Mouse (Mus musculus): ENCODE results near the gene Nectin4.
A peak's percentile ranks its signal among the peaks of the same experiment; 100 is the strongest.
"Not testable (repeated sequence)": the region's sequence is repeated elsewhere in the genome, so short reads cannot be mapped to it uniquely, and the experiment has no call there.

Gene Nectin4

GRCm38 (mm10) chr1:171369845-171370556, at the start of gene Nectin4:
TSS of gene Nectin4 (plus strand) at chr1:171370099.
- DNase-seq (ENCODE audit: low spot score in 2 of 2): no peak

DNA sequence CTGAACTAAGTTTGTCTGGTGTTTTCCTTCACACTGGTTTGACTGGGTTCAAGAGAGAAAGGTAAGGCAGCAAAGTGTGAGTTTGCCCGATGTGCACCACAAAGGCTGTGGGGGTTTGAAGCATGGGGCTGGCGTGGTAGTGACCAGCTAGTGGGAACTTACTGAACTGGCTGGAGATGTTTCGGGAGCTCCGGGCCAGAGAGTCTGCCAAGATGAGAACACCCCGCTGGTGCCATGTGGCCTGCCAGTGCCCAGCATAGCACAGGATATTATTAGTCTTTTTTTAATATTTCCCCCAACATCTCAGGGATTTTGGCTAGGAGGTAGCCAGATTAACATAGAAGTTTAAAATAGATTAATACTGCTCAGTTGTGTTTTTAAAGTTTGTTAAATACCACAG, 49.7 kb upstream of the Nectin4 start:
- DNase-seq (ENCODE audit: low spot score in 2 of 2): no peak

- DNase-seq (ENCODE audit: low spot score in 2 of 2): no peak
Observed at GRCm38 (mm10) chr1:171321415-171321814, 48.5 kb upstream of the Nectin4 start.

- no peak for DNase-seq (ENCODE audit: low spot score in 2 of 2)
Observed at GRCm38 (mm10) chr1:171322012-171322411, 47.9 kb upstream of the Nectin4 start.

- DNase-seq (ENCODE audit: low spot score in 2 of 2): no peak
Observed at GRCm38 (mm10) chr1:171325571-171325970, 44.3 kb upstream of the Nectin4 start.

DNA sequence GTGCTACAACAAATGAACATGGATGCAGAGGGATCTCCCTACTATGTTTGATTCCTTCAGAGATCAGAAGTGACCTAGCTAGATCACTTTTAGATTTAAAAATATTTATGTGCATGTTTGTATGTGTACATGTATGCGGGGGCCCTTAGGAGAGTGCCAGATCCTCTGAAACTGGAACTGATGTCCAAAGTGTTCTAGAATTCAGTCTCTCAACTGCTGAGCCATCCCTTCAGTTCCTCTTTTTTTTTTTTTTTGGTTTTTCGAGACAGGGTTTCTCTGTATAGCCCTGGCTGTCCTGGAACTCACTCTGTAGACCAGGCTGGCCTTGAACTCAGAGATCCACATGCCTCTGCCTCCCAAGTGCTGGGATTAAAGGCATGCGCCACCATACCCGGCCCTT, 43.3 kb upstream of the Nectin4 start:
- DNase-seq (ENCODE audit: low spot score in 2 of 2): not testable (repeated sequence)

GRCm38 (mm10) chr1:171328244-171328643, 41.7 kb upstream of the Nectin4 start:
- DNase-seq (ENCODE audit: low spot score in 2 of 2): no peak

DNA sequence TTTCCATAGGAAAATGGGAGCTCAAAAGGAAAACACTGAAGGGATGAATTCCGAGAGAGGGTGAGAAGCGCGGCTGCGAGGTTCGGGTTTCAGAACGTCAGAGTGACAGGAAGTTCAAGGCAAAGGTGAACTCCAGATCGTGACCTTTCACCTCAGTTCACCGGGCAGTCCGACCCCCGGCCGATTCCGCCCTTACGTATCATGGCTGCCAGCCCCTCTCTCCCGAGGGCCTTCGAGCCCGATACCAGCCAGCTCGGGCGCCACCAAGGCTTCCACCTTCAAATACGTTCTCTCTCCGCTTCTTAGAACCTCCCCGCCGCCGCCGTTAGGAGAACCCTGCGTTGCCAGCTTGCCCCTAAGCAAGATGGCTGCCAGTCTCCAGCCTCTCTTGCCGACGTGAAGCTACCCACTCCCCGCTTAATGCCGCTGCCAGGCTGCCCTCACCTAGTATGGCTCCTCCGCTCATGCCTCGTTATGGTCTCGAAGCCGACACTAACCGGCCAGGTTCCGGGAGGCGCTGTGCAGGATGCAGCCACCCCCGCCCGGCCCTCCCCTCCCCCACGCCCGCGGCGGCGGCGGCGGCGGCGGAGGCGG, 41.0 kb upstream of the Nectin4 start, which contains the start of gene Dedd:
Gene Dedd (plus strand): TSS at position 307 of the 594 bp plus-strand sequence.
- DNase-seq (ENCODE audit: low spot score in 2 of 2): peak; percentile 74 to 82

GRCm38 (mm10) chr1:171329433-171330215, 40.3 kb upstream of the Nectin4 start:
- DNase-seq (ENCODE audit: low spot score in 2 of 2): no peak

- DNase-seq (ENCODE audit: low spot score in 2 of 2): no peak
Observed at GRCm38 (mm10) chr1:171330216-171330560, 39.7 kb upstream of the Nectin4 start.

GRCm38 (mm10) chr1:171342262-171343207, 27.4 kb upstream of the Nectin4 start:
- DNase-seq (ENCODE audit: low spot score in 2 of 2): no peak

GRCm38 (mm10) chr1:171343922-171344677, 25.8 kb upstream of the Nectin4 start:
- no peak for DNase-seq (ENCODE audit: low spot score in 2 of 2)

- DNase-seq (ENCODE audit: low spot score in 2 of 2): no peak
Observed at GRCm38 (mm10) chr1:171344715-171345114, 25.2 kb upstream of the Nectin4 start.

DNA sequence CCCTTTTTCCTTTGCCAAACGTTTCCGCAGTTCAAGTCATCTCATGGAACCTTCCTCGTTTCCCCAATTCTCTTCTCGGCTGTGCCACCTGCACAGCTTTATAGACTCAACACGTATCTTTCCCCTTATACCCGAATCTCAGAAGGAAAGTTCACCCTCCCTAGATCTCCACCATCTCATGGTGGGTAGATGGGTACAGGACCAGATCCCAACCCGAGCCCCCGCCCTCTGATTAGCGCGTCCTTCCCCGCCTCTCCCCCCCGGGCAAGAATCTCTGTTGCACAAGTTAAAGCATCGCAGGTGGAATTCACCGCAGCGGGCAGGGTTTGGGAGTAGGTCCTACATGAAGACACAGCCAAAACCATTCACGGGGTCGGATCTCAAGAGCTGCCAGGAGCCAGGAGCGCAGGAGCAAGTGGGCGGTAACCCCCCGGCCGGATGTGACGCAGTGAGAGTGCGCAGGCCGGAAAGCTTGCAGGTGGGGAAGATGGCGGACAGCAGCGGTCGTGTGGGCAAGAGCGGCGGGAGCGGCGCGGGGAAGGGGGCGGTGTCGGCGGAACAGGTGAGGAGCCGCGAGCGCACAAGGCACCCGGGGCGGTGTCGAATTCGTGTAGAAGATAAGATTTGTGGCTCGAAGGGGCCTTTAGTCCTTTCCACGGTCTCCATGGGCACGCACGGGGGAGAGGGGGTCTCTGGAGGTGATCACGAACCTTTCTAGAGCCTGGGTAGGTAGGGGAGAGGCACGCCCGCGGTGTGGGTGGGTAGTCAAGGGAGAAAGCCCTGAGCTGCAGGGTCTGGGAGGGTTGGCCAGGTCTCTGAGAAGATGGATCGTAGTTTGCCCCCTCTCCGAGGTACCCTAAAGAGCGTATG, 24.4 kb upstream of the Nectin4 start, which contains the start of the genes Nit1 and Pfdn2:
Gene Nit1 (minus strand): TSS at position 422 of the 870 bp plus-strand sequence.
Gene Pfdn2 (plus strand): TSS at position 446 of the 870 bp plus-strand sequence.
- DNase-seq (ENCODE audit: low spot score in 2 of 2): peak; percentile 75 to 87

DNA sequence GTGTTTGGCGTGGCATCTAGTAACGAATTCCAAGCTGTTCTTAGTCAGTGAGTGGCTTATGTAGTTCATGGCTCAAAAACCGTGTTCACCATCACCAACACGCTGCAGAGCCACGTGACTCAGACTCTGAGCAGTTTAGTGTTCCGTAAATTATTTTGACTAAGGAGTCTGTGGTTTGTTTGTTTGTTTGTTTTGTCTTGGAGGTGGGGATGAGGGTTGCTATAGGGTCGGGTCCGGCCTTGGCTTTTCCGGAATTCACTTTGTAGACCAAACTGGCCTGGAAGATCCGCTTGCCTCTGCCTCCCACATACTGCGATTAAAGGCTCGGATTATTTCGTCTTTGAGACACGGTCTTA, 23.8 kb upstream of the Nectin4 start:
- no peak for DNase-seq (ENCODE audit: low spot score in 2 of 2)

GRCm38 (mm10) chr1:171348665-171349064, 21.2 kb upstream of the Nectin4 start:
- no peak for DNase-seq (ENCODE audit: low spot score in 2 of 2)

- DNase-seq (ENCODE audit: low spot score in 2 of 2): no peak
Observed at GRCm38 (mm10) chr1:171349210-171349609, 20.7 kb upstream of the Nectin4 start.

- DNase-seq (ENCODE audit: low spot score in 2 of 2): peak in 1 of 2 experiments; percentile 21
Observed at GRCm38 (mm10) chr1:171355812-171356340, 14.0 kb upstream of the Nectin4 start.

DNA sequence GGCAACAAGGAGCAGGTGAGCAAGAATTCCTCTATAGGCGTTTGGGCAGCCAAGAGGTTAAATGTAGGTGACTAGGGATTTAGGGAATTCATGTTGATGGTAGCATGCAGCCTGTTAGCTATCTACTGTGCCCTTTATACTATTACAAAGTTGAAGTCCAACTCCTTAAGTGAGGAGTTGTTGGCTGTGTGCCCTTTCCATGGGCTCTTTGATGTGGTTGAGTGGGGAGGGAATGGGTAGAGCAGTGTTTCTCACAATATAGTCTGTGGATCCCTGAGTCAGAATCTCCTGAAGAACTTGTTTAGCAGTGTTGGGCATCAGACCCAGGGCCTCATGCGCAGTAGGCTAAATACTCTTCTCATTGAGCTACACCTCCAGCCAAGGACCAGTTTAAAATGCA, 13.1 kb upstream of the Nectin4 start:
- DNase-seq (ENCODE audit: low spot score in 2 of 2): no peak

All from spleen, postnatal 14 days (tissue).